ENCODE assay signal across 8 mouse cellular contexts in the genomic region with DNA sequence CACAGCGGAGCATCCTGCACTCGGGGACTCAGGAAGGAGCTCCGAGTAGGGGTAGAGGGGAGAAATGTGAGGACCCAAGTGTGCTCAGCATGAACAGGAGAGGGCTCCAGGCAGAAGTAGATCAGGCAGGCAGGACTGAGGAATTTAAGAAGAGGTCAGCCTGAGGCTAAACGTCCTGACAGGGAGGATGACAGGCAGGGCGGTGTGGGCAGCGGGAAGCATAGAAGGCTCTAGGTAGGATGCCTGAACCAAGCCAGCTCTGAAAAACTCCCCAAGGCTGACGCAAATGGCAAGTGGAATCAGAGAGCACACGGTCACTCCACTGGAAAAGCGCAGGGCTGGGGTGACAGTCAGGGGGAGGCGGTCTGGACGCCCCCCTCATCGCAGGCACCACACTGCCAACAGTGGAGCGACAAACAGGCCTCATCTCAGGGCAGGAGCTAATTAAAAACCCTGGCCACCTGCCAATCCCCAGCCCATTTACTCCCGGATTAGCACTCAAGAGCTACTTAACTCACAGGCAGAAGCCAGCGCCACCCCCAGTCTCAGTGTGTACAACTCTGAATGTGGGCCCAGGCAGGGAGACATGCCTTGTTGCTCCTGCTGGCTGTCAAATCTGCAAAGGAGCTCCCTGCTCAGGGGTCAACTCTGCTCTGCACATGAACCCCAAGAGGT. TPM values are rescaled to one million over a fixed set of nuclear protein-coding genes. Genes with fewer than 3 reads are reported as not detected.
DNase-seq lines count a peak whose midpoint lies in the region; ATAC-seq and TF ChIP-seq lines count a peak whose summit lies in the region.

No protein-coding gene starts in this region.

- H3K4me2 ChIP-seq in liver, postnatal 0 days (ENCODE audit: low read depth, low read length), result no peak overlapping the region
- peak overlapping the region; percentile 21 for H3K4me2 ChIP-seq in forebrain, embryonic 16.5 days (ENCODE audit: low read length)
- H3K4me2 ChIP-seq in hindbrain, embryonic 14.5 days (replicated peaks), result no peak overlapping the region

- 69% methylated on average over 15 of the region's 15 CpGs for WGBS in liver, postnatal 0 days (ENCODE audit: insufficient replicate concordance)
- WGBS in forebrain, embryonic 16.5 days, result 5% methylated on average over 15 of the region's 15 CpGs
- 7% methylated on average over 15 of the region's 15 CpGs for WGBS in hindbrain, embryonic 14.5 days

- H3K36me3 ChIP-seq in liver, postnatal 0 days (replicated peaks; ENCODE audit: insufficient read depth, low read length), result peaks cover 8% of the 10 kb centered on the region; the same call in 1 of the 2 replicates
- H3K36me3 ChIP-seq in forebrain, embryonic 16.5 days (ENCODE audit: control insufficient read depth, insufficient read depth), result no peaks in the 10 kb centered on the region
- H3K36me3 ChIP-seq in hindbrain, embryonic 14.5 days (replicated peaks; ENCODE audit: control insufficient read depth, insufficient read depth), result no peaks in the 10 kb centered on the region

- H3K9me3 ChIP-seq in liver, postnatal 0 days (ENCODE audit: low read length), result no peaks in the 10 kb centered on the region
- H3K9me3 ChIP-seq in forebrain, embryonic 16.5 days (ENCODE audit: control insufficient read depth, low read length), result no peaks in the 10 kb centered on the region
- H3K9me3 ChIP-seq in hindbrain, embryonic 14.5 days (ENCODE audit: control insufficient read depth, low read length), result no peaks in the 10 kb centered on the region

- H3K27ac ChIP-seq in liver, postnatal 0 days (ENCODE audit: low read depth), result no peak overlapping the region
- peak overlapping the region; percentile 33; the same call in 1 of the 2 replicates for H3K27ac ChIP-seq in forebrain, embryonic 16.5 days (ENCODE audit: low read length)
- H3K27ac ChIP-seq in hindbrain, embryonic 14.5 days, result no peak overlapping the region

- no peak overlapping the region for H3K9ac ChIP-seq in liver, postnatal 0 days (replicated peaks)
- peak overlapping the region; percentile 30 for H3K9ac ChIP-seq in forebrain, embryonic 16.5 days (replicated peaks; ENCODE audit: low read depth, low read length)
- no peak overlapping the region for H3K9ac ChIP-seq in hindbrain, embryonic 14.5 days

- TF ChIP-seq CTCF in liver, postnatal 0 days (IDR thresholded peaks at IDR 0.05; ENCODE audit: low read depth), result no peak

- DNase-seq in liver, result peak; percentile 20
- DNase-seq in liver, postnatal 0 days, result no peak
- DNase-seq in hindbrain, embryonic 14.5 days (ENCODE audit: low spot score), result peak; percentile 86
- DNase-seq in left cerebral cortex, postnatal 36 days (ENCODE audit: low spot score in 2 of 2), result peak; percentile 78
- peak; percentile 88 to 90 for DNase-seq in right cerebral cortex, adult 2 months (ENCODE audit: low spot score in 2 of 2)
- DNase-seq in urinary bladder, postnatal 14 days (ENCODE audit: low spot score), result no peak
- DNase-seq in thymus, postnatal 36 days, result no peak

- no peak for TF ChIP-seq EP300 in liver, postnatal 0 days (IDR thresholded peaks at IDR 0.05; ENCODE audit: low read depth)

- H3K4me1 ChIP-seq in liver, postnatal 0 days (ENCODE audit: insufficient read depth), result peaks cover 16% of the 10 kb centered on the region
- H3K4me1 ChIP-seq in forebrain, embryonic 16.5 days (replicated peaks; ENCODE audit: control insufficient read depth, insufficient read depth, low read length), result peaks cover 20% of the 10 kb centered on the region
- H3K4me1 ChIP-seq in hindbrain, embryonic 14.5 days (replicated peaks; ENCODE audit: control insufficient read depth, insufficient read depth, low read length), result peaks cover 22% of the 10 kb centered on the region

- no peaks in the 10 kb centered on the region for H3K27me3 ChIP-seq in liver, postnatal 0 days (ENCODE audit: insufficient read depth, low read length)
- H3K27me3 ChIP-seq in forebrain, embryonic 16.5 days (replicated peaks; ENCODE audit: control insufficient read depth, insufficient read depth, low read length), result peaks cover 2% of the 10 kb centered on the region; the same call in 1 of the 2 replicates
- no peaks in the 10 kb centered on the region for H3K27me3 ChIP-seq in hindbrain, embryonic 14.5 days (ENCODE audit: control insufficient read depth, insufficient read depth, low read length)

- no peak overlapping the region for H3K4me3 ChIP-seq in liver, postnatal 0 days (ENCODE audit: low read depth, low read length)
- no peak overlapping the region for H3K4me3 ChIP-seq in forebrain, embryonic 16.5 days (replicated peaks; ENCODE audit: low read length)
- no peak overlapping the region for H3K4me3 ChIP-seq in hindbrain, embryonic 14.5 days (replicated peaks; ENCODE audit: low read length)

- ATAC-seq in liver, postnatal 0 days, result no peak
- peak; percentile 88 for ATAC-seq in forebrain, embryonic 16.5 days
- peak; percentile 60 for ATAC-seq in hindbrain, embryonic 14.5 days (ENCODE audit: low FRiP score)

- intact Hi-C loops in left cerebral cortex, postnatal 36 days (cut with DNase I), result no loop called here

RNA-seq across cellular contexts. Expression of a gene that starts 22.0 kb away (rescaled TPM):
- polyA plus RNA-seq in liver, postnatal 0 days (2015; fragmentation: Nextera tagmentation; extraction: Ambion mirVana), result 9.4 and 10.4 TPM in 2 replicates
- polyA plus RNA-seq in forebrain, embryonic 16.5 days (2015; fragmentation: Nextera tagmentation; extraction: Ambion mirVana), result 1.5 and 1.7 TPM in 2 replicates
- polyA plus RNA-seq in hindbrain, embryonic 14.5 days (2014; fragmentation: Nextera tagmentation; extraction: Ambion mirVana), result 1.9 and 2.1 TPM in 2 replicates
- 1 to 10 TPM; 2.6 to 3.1 TPM for total RNA-seq in left cerebral cortex, postnatal 36 days (2021)

RNA-seq across cellular contexts. Expression of a gene that starts 23.5 kb away (rescaled TPM):
- polyA plus RNA-seq in liver, postnatal 0 days (2015; fragmentation: Nextera tagmentation; extraction: Ambion mirVana), result 1.6 and 1.8 TPM in 2 replicates
- 18.3 and 18.6 TPM in 2 replicates for polyA plus RNA-seq in forebrain, embryonic 16.5 days (2015; fragmentation: Nextera tagmentation; extraction: Ambion mirVana)
- 14.0 TPM in 2 replicates for polyA plus RNA-seq in hindbrain, embryonic 14.5 days (2014; fragmentation: Nextera tagmentation; extraction: Ambion mirVana)
- 100 to 1,000 TPM; 210 to 218 TPM for total RNA-seq in left cerebral cortex, postnatal 36 days (2021)

Comparison
In these comparisons a context has a peak if more than half of its experiments do, and no peak if none do; other contexts are left out.
1. DNase-seq: peak in liver (single experiment), hindbrain, embryonic 14.5 days (single experiment), left cerebral cortex, postnatal 36 days (2 of 2) and right cerebral cortex, adult 2 months (2 of 2); none in liver, postnatal 0 days (single experiment), urinary bladder, postnatal 14 days (single experiment) and thymus, postnatal 36 days (0 of 2).